Mouse (Mus musculus) liver, adult 2 months (tissue): ENCODE results near the gene Ephb3. TPM values are rescaled to one million over a fixed set of nuclear protein-coding genes. Genes with fewer than 3 reads are reported as not detected.

Source experiments
- DNase-seq: peaks from one replicate; pipeline ENCODE4 v3.0.0-alpha.2; 2011; ENCODE audit warnings: low read depth, low spot score; ENCODE audit errors: extremely low read depth
- H3K27ac ChIP-seq: fragments of 200-500 bp; replicated peaks from 2 replicates; pipeline ENCODE4 v1.5.1; 2012; ENCODE audit warnings: low read depth, mild to moderate bottlenecking, control low read depth, inconsistent platforms, low read length; ENCODE audit not compliant: insufficient read depth
- H3K27me3 ChIP-seq: fragments of 200-500 bp; 2 replicates; pipeline ENCODE4 v1.6.1; 2012; ENCODE audit warnings: mild to moderate bottlenecking, moderate library complexity, low read length, inconsistent platforms; ENCODE audit not compliant: control insufficient read depth, insufficient read depth
- H3K36me3 ChIP-seq: fragments of 200-500 bp; 2 replicates; pipeline ENCODE4 v1.6.1; 2012; ENCODE audit warnings: low read length, inconsistent platforms; ENCODE audit not compliant: control insufficient read depth, insufficient read depth
- H3K4me1 ChIP-seq: fragments of 200-500 bp; 2 replicates; pipeline ENCODE4 v1.6.1; 2011; ENCODE audit warnings: low read length; ENCODE audit not compliant: control insufficient read depth, insufficient read depth
- H3K4me3 ChIP-seq: fragments of 200-500 bp; 2 replicates; pipeline ENCODE4 v1.5.1; 2011; ENCODE audit warnings: low read depth, mild to moderate bottlenecking, control low read depth, low read length, moderate library complexity; ENCODE audit not compliant: insufficient read depth
- H3K79me2 ChIP-seq: fragments of 200-500 bp; 2 replicates; pipeline ENCODE4 v1.6.1; 2012; ENCODE audit warnings: inconsistent platforms, mild to moderate bottlenecking, low read length, moderate library complexity; ENCODE audit not compliant: control insufficient read depth, insufficient read depth
- H3K9ac ChIP-seq: fragments of 200-500 bp; 2 replicates; pipeline ENCODE4 v1.6.1; 2012; ENCODE audit warnings: low read depth, mild to moderate bottlenecking, control low read depth, inconsistent platforms, low read length
- CTCF ChIP-seq: fragments of 200-500 bp; IDR thresholded peaks from 2 replicates; pipeline ENCODE4 v1.5.1; 2011; ENCODE audit warnings: low read depth, low read length, control low read depth
- POLR2A ChIP-seq: fragments of 200-500 bp; IDR thresholded peaks from 2 replicates; pipeline ENCODE4 v1.6.1; 2011; ENCODE audit warnings: low read length, control low read depth; ENCODE audit not compliant: insufficient read depth; ENCODE audit errors: extremely low read depth
- WGBS: fragments of 180-500 bp; shearing (Covaris S2); methylation state at CpG from one replicate; pipeline ENCODE4 v1.1.7; 2018; 5-methylcytosine and 5-hydroxymethylcytosine counted together
- polyA plus RNA-seq: library from polyadenylated mRNA; depleted of rRNA; stranded (reverse); fragments of >200 nt; gene quantifications from 2 replicates; pipeline ENCODE4 v1.2.3, GENCODE M21; 2012
- total RNA-seq: library from RNA; depleted of rRNA; stranded (reverse); fragments of >200 nt; gene quantifications from 2 replicates; pipeline ENCODE4 v1.2.3, GENCODE M21; 2014

Gene Ephb3
- total and polyA plus RNA-seq, 2 experiments, result 0.44 to 0.83 TPM

- 34% methylated on average over 7 of the region's 7 CpGs for WGBS
- H3K4me1 ChIP-seq, result no peaks in the 10 kb centered on the region
- DNase-seq, result peak; percentile 38
- TF ChIP-seq POLR2A (no peak), CTCF (peak; percentile 61)
- no peak overlapping the region for H3K9ac ChIP-seq
- no peaks in the 10 kb centered on the region for H3K36me3 ChIP-seq
- no peaks in the 10 kb centered on the region for H3K27me3 ChIP-seq
- no peaks in the 10 kb centered on the region for H3K79me2 ChIP-seq
- no peak overlapping the region for H3K4me3 ChIP-seq
- no peak overlapping the region for H3K27ac ChIP-seq
Measured at GRCm38 (mm10) chr16:21192509-21193354, 11.8 kb upstream of the Ephb3 start.

- Histone ChIP-seq H3K79me2 (no peaks in the 10 kb centered on the region), H3K9ac (no peak overlapping the region), H3K27ac (no peak overlapping the region), H3K4me3 (no peak overlapping the region), H3K4me1 (no peaks in the 10 kb centered on the region), H3K36me3 (no peaks in the 10 kb centered on the region), H3K27me3 (no peaks in the 10 kb centered on the region)
- WGBS, result 71% methylated on average over 12 of the region's 12 CpGs
- no peak for DNase-seq
- TF ChIP-seq POLR2A (no peak), CTCF (no peak)
Measured at GRCm38 (mm10) chr16:21194182-21194581, 10.4 kb upstream of the Ephb3 start.

- no peak for DNase-seq
- no peak overlapping the region for H3K4me3 ChIP-seq
- no peak for TF ChIP-seq POLR2A
- no peak for TF ChIP-seq CTCF
- no peaks in the 10 kb centered on the region for H3K36me3 ChIP-seq
- no peaks in the 10 kb centered on the region for H3K27me3 ChIP-seq
- WGBS, result 78% methylated on average over 8 of the region's 8 CpGs
- H3K27ac ChIP-seq, result no peak overlapping the region
- H3K4me1 ChIP-seq, result no peaks in the 10 kb centered on the region
- no peak overlapping the region for H3K9ac ChIP-seq
- H3K79me2 ChIP-seq, result no peaks in the 10 kb centered on the region
Measured at GRCm38 (mm10) chr16:21195260-21195866, 9.2 kb upstream of the Ephb3 start.

GRCm38 (mm10) chr16:21196576-21196975 is 8.0 kb upstream of the Ephb3 start:
- Histone ChIP-seq H3K4me1 (no peaks in the 10 kb centered on the region), H3K4me3 (no peak overlapping the region), H3K79me2 (no peaks in the 10 kb centered on the region), H3K27me3 (no peaks in the 10 kb centered on the region), H3K9ac (no peak overlapping the region), H3K36me3 (no peaks in the 10 kb centered on the region), H3K27ac (no peak overlapping the region)
- DNase-seq, result no peak
- no peak for TF ChIP-seq CTCF
- no peak for TF ChIP-seq POLR2A
- 88% methylated on average over 3 of the region's 3 CpGs for WGBS

DNA sequence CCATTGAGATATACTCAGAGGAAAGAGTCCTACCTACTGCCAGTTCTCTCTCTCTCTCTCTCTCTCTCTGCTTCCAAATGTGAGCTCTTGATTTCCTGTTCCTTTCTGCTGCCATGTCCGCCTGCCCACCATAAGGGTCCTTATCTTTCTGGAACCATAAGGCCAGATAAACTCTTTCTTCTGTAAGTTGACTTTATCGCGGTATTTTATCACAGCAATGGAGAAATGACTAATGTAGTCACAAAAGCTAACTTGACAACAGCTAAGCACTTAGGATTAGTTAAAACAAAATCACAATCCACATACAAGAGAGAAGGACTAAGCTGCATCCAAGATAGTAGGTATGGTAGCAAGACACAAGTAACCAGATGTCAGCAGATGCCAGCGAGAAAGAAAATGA is 7.0 kb upstream of the Ephb3 start:
- 81% methylated on average over 4 of the region's 4 CpGs for WGBS
- H3K9ac ChIP-seq, result no peak overlapping the region
- no peaks in the 10 kb centered on the region for H3K27me3 ChIP-seq

DNA sequence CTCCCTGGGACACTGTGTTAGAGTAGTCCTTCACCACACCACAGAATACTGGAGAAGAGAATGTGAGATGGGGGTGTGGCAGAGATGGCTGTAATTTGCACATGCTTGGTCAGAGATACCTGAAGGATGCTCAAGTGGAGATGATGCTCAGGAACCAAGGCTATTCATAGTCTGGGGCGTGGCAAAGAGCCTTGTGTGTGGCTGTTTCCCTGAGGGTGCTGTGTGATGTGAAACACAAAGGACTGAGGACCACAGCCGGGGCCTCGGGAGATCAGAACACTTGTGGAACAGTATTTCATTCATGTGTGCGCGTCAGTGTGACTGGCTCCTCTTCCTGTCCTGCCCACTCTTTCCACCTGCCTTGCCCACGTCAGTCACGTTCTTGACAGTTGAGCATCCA is 6.5 kb upstream of the Ephb3 start:
- no peak for DNase-seq
- Histone ChIP-seq H3K36me3 (no peaks in the 10 kb centered on the region), H3K79me2 (no peaks in the 10 kb centered on the region), H3K27ac (no peak overlapping the region), H3K4me3 (no peak overlapping the region), H3K4me1 (no peaks in the 10 kb centered on the region), H3K9ac (no peak overlapping the region), H3K27me3 (no peaks in the 10 kb centered on the region)
- 85% methylated on average over 7 of the region's 7 CpGs for WGBS
- TF ChIP-seq CTCF, result no peak
- TF ChIP-seq POLR2A, result no peak

More for the DNA sequence above, 7.0 kb upstream of the Ephb3 start:
- no peak overlapping the region for H3K27ac ChIP-seq
- no peak for DNase-seq
- no peak overlapping the region for H3K4me3 ChIP-seq
- no peaks in the 10 kb centered on the region for H3K79me2 ChIP-seq
- TF ChIP-seq POLR2A (no peak), CTCF (no peak)
- H3K36me3 ChIP-seq, result no peaks in the 10 kb centered on the region
- H3K4me1 ChIP-seq, result no peaks in the 10 kb centered on the region
